11 mouse cellular contexts compared by ENCODE assay signal in genomic region chr6:49977783-49978182, GRCm38 (mm10).
DNase-seq lines count a peak whose midpoint lies in the region; ATAC-seq lines count a peak whose summit lies in the region.
"Had no signal": no experiment of that assay in that cellular context is flagged by ENCODE, and none has a peak within 500 bp of the region (broad histone marks: within the 10 kb centered on the region; RNA-seq: fewer than 3 reads in every experiment).

No protein-coding gene starts in this region.

- no peak overlapping the region for H3K27ac ChIP-seq in neural tube, embryonic 11.5 days (ENCODE audit: low read depth, low read length)
- H3K27ac ChIP-seq in neural tube, embryonic 15.5 days (replicated peaks), result no peak overlapping the region
- H3K27ac ChIP-seq in heart, embryonic 11.5 days (ENCODE audit: low read depth, low read length), result no peak overlapping the region
- H3K27ac ChIP-seq: limb, embryonic 12.5 days had no signal

- no peak for ATAC-seq in neural tube, embryonic 11.5 days (ENCODE audit: insufficient read depth, low FRiP score, low TSS enrichment)
- ATAC-seq in neural tube, embryonic 15.5 days (ENCODE audit: low FRiP score), result no peak
- no peak for ATAC-seq in heart, embryonic 11.5 days (replicated peaks; ENCODE audit: insufficient number of reproducible peaks, low FRiP score, low TSS enrichment)

- no peaks in the 10 kb centered on the region for H3K36me3 ChIP-seq in neural tube, embryonic 11.5 days (ENCODE audit: control insufficient read depth, insufficient read depth, low read length)
- no peaks in the 10 kb centered on the region for H3K36me3 ChIP-seq in neural tube, embryonic 15.5 days
- H3K36me3 ChIP-seq in heart, embryonic 11.5 days (ENCODE audit: control insufficient read depth, insufficient read depth, low read length), result no peaks in the 10 kb centered on the region
- H3K36me3 ChIP-seq: limb, embryonic 12.5 days had no signal

- H3K9ac ChIP-seq in neural tube, embryonic 11.5 days (ENCODE audit: low read length), result no peak overlapping the region
- no peak overlapping the region for H3K9ac ChIP-seq in neural tube, embryonic 15.5 days (replicated peaks)
- no peak overlapping the region for H3K9ac ChIP-seq in heart, embryonic 11.5 days (ENCODE audit: low read depth, low read length)
- H3K9ac ChIP-seq: limb, embryonic 12.5 days had no signal

- no peaks in the 10 kb centered on the region for H3K9me3 ChIP-seq in neural tube, embryonic 11.5 days (ENCODE audit: control insufficient read depth, low read length)
- no peaks in the 10 kb centered on the region for H3K9me3 ChIP-seq in neural tube, embryonic 15.5 days (replicated peaks)
- no peaks in the 10 kb centered on the region for H3K9me3 ChIP-seq in heart, embryonic 11.5 days (replicated peaks; ENCODE audit: control insufficient read depth, low read length)
- H3K9me3 ChIP-seq: limb, embryonic 12.5 days had no signal

- no peaks in the 10 kb centered on the region for H3K27me3 ChIP-seq in neural tube, embryonic 11.5 days (ENCODE audit: control insufficient read depth, insufficient read depth, low read length)
- no peaks in the 10 kb centered on the region for H3K27me3 ChIP-seq in neural tube, embryonic 15.5 days (replicated peaks)
- H3K27me3 ChIP-seq in heart, embryonic 11.5 days (ENCODE audit: control insufficient read depth, insufficient read depth, low read length), result no peaks in the 10 kb centered on the region

- H3K4me2 ChIP-seq in neural tube, embryonic 11.5 days (ENCODE audit: low read depth), result no peak overlapping the region
- no peak overlapping the region for H3K4me2 ChIP-seq in neural tube, embryonic 15.5 days
- no peak overlapping the region for H3K4me2 ChIP-seq in heart, embryonic 11.5 days
- H3K4me2 ChIP-seq: limb, embryonic 12.5 days had no signal

- H3K4me1 ChIP-seq in neural tube, embryonic 11.5 days (ENCODE audit: control insufficient read depth, insufficient read depth, low read length), result no peaks in the 10 kb centered on the region
- H3K4me1 ChIP-seq in neural tube, embryonic 15.5 days, result peaks cover 14% of the 10 kb centered on the region
- H3K4me1 ChIP-seq in heart, embryonic 11.5 days (ENCODE audit: control insufficient read depth, insufficient read depth, low read length), result no peaks in the 10 kb centered on the region

- H3K4me3 ChIP-seq in neural tube, embryonic 11.5 days (ENCODE audit: low read depth, low read length), result no peak overlapping the region
- H3K4me3 ChIP-seq in neural tube, embryonic 15.5 days (replicated peaks), result no peak overlapping the region
- no peak overlapping the region for H3K4me3 ChIP-seq in heart, embryonic 11.5 days (ENCODE audit: low read depth, low read length)
- H3K4me3 ChIP-seq: limb, embryonic 12.5 days had no signal

- 76% methylated on average over 11 of the region's 11 CpGs for WGBS in neural tube, embryonic 11.5 days
- 62% methylated on average over 11 of the region's 11 CpGs for WGBS in neural tube, embryonic 15.5 days
- WGBS in heart, embryonic 11.5 days (ENCODE audit: insufficient replicate concordance), result 63% methylated on average over 11 of the region's 11 CpGs

- intact Hi-C loops in left cerebral cortex, postnatal 14 days (cut with DNase I), result no loop called here

- peak; percentile 35 for DNase-seq in embryo, embryonic 10.5 days (ENCODE audit: low spot score)
- no peak for DNase-seq in embryo, embryonic 9.5 days (ENCODE audit: extremely low spot score)
- DNase-seq in neural tube, embryonic 11.5 days (ENCODE audit: low spot score), result peak; percentile 28
- DNase-seq in left cerebral cortex, postnatal 14 days (ENCODE audit: low spot score in 2 of 2), result peak; percentile 57 to 72
- no peak for DNase-seq in natural killer cell, adult 2 months (ENCODE audit: low spot score in 2 of 2)
- DNase-seq in testis, postnatal 10 days (ENCODE audit: low spot score), result no peak
- DNase-seq: cerebellum, adult 9-11 months; gastrocnemius, postnatal 36 days had no signal

Comparison
In these comparisons a context has a peak if more than half of its experiments do, and no peak if none do; other contexts are left out.
1. DNase-seq: peak in embryo, embryonic 10.5 days (single experiment), neural tube, embryonic 11.5 days (single experiment) and left cerebral cortex, postnatal 14 days (2 of 2); none in embryo, embryonic 9.5 days (single experiment), natural killer cell, adult 2 months (0 of 2) and testis, postnatal 10 days (single experiment).